Mouse (Mus musculus): ENCODE measurements around the gene Cacna1d. TPM values are rescaled to one million over a fixed set of nuclear protein-coding genes. Genes with fewer than 3 reads are reported as not detected.

Gene Cacna1d
- polyA plus RNA-seq, 1 experiment from 2014 or later: 4.2 TPM

DNA sequence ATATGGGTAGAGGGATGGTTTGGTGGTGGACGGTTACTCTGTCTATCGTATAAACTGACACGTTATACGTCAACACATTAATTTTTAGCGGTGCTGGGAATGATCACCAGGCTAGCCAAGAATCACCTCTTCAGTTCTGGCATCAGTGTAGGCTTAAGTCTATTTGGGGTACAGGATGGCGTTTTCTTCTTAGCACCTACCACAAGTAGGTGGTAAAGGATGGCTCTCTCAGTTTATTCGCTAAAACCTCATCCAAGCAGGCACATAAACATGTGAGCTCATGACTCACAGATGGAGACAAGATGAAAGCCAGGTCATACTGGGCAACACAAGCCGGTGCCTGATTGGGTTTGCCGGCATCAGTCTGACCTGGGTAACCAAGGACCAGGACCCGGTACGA is 193.8 kb downstream of the Cacna1d start:
- ATAC-seq (ENCODE audit: insufficient number of reproducible peaks, low FRiP score, low TSS enrichment, low read depth): no peak
- H3K4me1 ChIP-seq: peaks cover 6% of the 10 kb centered on the region; the same call in 1 of the 2 replicates
- WGBS: 94% methylated on average over 11 of the region's 11 CpGs

DNA sequence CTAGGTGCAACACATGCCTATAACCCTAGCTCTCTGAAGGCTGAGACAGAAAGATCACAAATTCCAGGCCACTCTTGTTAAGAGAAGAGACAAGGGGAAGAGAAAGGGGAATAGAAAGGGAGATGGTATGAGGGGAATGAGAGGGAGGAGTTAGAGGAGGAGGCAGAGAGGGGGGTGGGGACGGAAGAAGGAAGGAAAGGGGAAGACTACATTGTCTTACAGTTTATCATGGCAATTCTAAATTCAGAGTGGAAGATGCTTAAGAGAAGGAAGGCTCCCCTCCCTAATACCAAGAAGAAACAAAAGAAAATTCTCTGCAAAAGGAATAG is 199.2 kb downstream of the Cacna1d start:
- Histone ChIP-seq H3K4me1 (peaks cover 4% of the 10 kb centered on the region; the same call in 1 of the 2 replicates), H3K36me3 (no peaks in the 10 kb centered on the region), H3K9me3 (replicated peaks) (no peaks in the 10 kb centered on the region), H3K27me3 (no peaks in the 10 kb centered on the region), H3K4me3 (replicated peaks) (no peak overlapping the region), H3K9ac (no peak overlapping the region), H3K27ac (replicated peaks) (no peak overlapping the region), H3K4me2 (replicated peaks) (no peak overlapping the region)
- 40% methylated on average over 1 of the region's 1 CpGs for WGBS
- no peak for ATAC-seq (ENCODE audit: insufficient number of reproducible peaks, low FRiP score, low TSS enrichment, low read depth)

More for the DNA sequence above, 193.8 kb downstream of the Cacna1d start:
- H3K27ac ChIP-seq (replicated peaks): no peak overlapping the region
- no peaks in the 10 kb centered on the region for H3K36me3 ChIP-seq
- no peak overlapping the region for H3K9ac ChIP-seq
- H3K27me3 ChIP-seq: no peaks in the 10 kb centered on the region
- no peak overlapping the region for H3K4me2 ChIP-seq (replicated peaks)
- no peaks in the 10 kb centered on the region for H3K9me3 ChIP-seq (replicated peaks)
- no peak overlapping the region for H3K4me3 ChIP-seq (replicated peaks)

DNA sequence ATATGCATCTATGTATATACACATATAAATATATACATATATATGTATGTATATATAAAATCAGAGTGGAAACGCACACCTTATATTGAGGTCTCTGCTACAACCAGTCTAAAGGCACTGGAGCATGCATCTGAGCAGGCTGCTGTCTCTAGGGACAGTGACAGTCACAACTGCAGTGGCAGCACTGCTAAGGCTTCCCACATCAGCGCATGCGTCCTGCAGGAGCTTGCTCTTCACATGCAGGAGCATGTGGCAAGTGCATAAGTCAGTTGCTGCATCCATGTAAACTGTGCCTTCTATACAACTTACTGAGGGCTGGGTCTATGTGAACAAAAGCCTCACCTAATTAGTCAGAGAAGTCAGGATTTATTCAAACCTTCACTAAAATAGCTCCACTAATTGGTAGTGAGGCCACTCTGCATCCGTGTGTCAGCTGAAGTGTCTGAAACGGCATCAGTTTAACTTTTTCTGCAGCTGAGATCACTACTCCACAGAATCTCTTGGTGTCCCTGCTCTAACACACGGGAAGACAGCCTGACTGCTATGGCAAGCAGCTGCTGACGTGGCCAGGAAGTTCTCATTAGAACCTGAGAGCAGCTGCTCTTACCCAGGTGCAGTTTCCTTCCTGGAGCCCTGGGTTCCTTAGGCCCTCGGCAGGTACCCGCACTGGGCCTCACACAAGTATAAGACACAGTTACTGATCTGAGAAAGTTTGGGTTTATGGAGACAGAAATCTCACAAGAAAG is 199.7 kb downstream of the Cacna1d start:
- no peaks in the 10 kb centered on the region for H3K27me3 ChIP-seq
- WGBS: 57% methylated on average over 9 of the region's 9 CpGs
- no peak overlapping the region for H3K27ac ChIP-seq (replicated peaks)
- no peaks in the 10 kb centered on the region for H3K9me3 ChIP-seq (replicated peaks)
- H3K4me2 ChIP-seq (replicated peaks): no peak overlapping the region
- no peak for ATAC-seq (ENCODE audit: insufficient number of reproducible peaks, low FRiP score, low TSS enrichment, low read depth)
- H3K36me3 ChIP-seq: no peaks in the 10 kb centered on the region
- no peak overlapping the region for H3K9ac ChIP-seq
- no peak overlapping the region for H3K4me3 ChIP-seq (replicated peaks)
- peaks cover 4% of the 10 kb centered on the region; the same call in 1 of the 2 replicates for H3K4me1 ChIP-seq

DNA sequence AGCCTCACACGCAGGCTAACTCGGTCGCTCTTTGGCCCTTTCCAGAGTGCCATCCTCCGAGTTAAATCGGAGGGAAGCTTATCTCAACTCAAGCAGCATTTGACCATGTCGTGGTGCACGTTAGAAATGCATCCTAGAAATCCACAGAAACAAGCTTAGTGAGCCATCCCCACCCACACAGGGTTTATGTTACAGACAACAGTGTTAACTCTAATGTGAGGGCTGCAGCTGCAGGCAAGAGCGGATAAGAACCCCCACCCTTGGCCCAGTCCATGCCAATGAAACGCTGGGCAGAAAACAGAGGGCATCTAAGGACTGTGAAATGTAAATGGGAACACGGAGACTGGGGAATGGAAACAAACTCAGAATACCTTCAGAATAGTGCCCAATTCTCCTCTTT is 206.8 kb downstream of the Cacna1d start:
- Histone ChIP-seq H3K4me2 (replicated peaks) (no peak overlapping the region), H3K36me3 (no peaks in the 10 kb centered on the region), H3K9me3 (replicated peaks) (no peaks in the 10 kb centered on the region), H3K4me3 (replicated peaks) (no peak overlapping the region), H3K27me3 (no peaks in the 10 kb centered on the region), H3K9ac (no peak overlapping the region), H3K27ac (replicated peaks) (0 out of 2 replicates have a peak overlapping the region, but pooled peaks have one; percentile 2), H3K4me1 (0 out of 2 replicates have a peak, but pooled peaks cover 5% of the 10 kb centered on the region)
- 58% methylated on average over 10 of the region's 10 CpGs for WGBS
- ATAC-seq (ENCODE audit: insufficient number of reproducible peaks, low FRiP score, low TSS enrichment, low read depth): 0 out of 2 replicates have a peak, but pooled peaks have one; percentile 29

DNA sequence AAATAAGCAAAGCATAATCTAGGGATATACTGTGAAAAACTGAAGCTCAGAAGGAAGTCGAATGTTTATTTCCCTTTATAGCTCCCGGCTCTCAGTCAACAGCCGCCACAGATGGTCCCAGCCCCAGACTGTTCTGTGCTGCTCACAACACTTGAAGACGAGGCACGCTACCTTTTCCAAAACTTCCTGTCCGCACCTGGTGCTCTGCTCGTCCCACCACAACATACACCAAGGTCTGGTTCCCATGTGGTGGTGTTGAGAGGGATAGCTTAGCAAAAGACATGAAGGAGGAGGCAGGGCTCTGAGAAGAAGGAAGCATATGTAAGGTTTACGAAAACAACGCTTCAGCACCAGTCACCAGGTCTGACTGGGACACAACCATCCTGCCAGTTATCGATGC is 207.2 kb downstream of the Cacna1d start:
- Histone ChIP-seq H3K36me3 (no peaks in the 10 kb centered on the region), H3K9me3 (replicated peaks) (no peaks in the 10 kb centered on the region), H3K4me2 (replicated peaks) (no peak overlapping the region), H3K9ac (no peak overlapping the region), H3K4me1 (0 out of 2 replicates have a peak, but pooled peaks cover 5% of the 10 kb centered on the region), H3K27ac (replicated peaks) (0 out of 2 replicates have a peak overlapping the region, but pooled peaks have one; percentile 2), H3K4me3 (replicated peaks) (no peak overlapping the region), H3K27me3 (no peaks in the 10 kb centered on the region)
- ATAC-seq (ENCODE audit: insufficient number of reproducible peaks, low FRiP score, low TSS enrichment, low read depth): 0 out of 2 replicates have a peak, but pooled peaks have one; percentile 11
- 53% methylated on average over 10 of the region's 10 CpGs for WGBS

DNA sequence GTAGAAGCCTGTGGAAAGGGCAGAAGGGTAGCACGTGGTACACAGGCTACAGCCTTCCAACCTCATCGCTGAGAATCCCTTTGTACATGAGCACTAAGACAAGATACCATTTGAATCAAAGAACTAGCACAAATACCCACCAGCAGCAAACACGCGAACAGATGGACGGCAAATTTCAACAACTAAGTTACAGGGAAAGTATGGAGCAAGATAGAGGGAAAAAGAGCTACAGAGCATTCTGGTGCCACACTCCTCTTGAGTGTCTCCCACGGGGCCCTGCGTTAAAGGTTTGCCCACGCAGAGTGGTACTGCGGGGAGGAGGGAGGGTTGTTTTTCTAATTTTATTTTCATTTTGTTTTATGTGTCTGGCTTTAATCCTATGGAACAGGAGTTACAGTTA is 215.7 kb downstream of the Cacna1d start:
- Histone ChIP-seq H3K9ac (no peak overlapping the region), H3K36me3 (no peaks in the 10 kb centered on the region), H3K27me3 (no peaks in the 10 kb centered on the region), H3K4me2 (replicated peaks) (no peak overlapping the region), H3K27ac (replicated peaks) (no peak overlapping the region), H3K4me1 (peaks cover 13% of the 10 kb centered on the region), H3K9me3 (replicated peaks) (no peaks in the 10 kb centered on the region), H3K4me3 (replicated peaks) (no peak overlapping the region)
- no peak for ATAC-seq (ENCODE audit: insufficient number of reproducible peaks, low FRiP score, low TSS enrichment, low read depth)
- WGBS: 68% methylated on average over 9 of the region's 9 CpGs

GRCm38 (mm10) chr14:30272976-30273375 is 218.3 kb downstream of the Cacna1d start:
- Histone ChIP-seq H3K27ac (replicated peaks) (no peak overlapping the region), H3K27me3 (no peaks in the 10 kb centered on the region), H3K4me1 (peaks cover 20% of the 10 kb centered on the region), H3K4me3 (replicated peaks) (no peak overlapping the region), H3K9me3 (replicated peaks) (no peaks in the 10 kb centered on the region), H3K9ac (no peak overlapping the region), H3K36me3 (no peaks in the 10 kb centered on the region), H3K4me2 (replicated peaks) (no peak overlapping the region)
- 79% methylated on average over 4 of the region's 4 CpGs for WGBS
- no peak for ATAC-seq (ENCODE audit: insufficient number of reproducible peaks, low FRiP score, low TSS enrichment, low read depth)

DNA sequence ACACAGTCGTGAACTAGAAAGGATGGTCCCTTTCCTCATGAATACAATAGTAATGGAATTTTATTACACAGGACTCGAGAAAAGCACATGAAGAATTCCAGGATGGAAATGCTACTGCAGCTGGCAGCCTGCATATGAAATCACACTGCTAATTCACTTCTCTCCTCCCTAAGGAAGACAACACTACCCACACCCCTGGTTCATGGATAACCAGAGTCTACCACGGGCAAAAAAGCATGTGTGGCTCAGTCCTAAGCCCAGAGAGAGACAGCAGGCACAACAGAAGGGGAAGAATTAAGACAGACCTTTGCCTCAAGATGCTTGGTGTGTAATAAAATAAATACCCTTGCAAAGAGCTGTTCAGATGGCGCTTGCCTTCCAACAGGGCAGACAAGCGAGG is 218.7 kb downstream of the Cacna1d start:
- Histone ChIP-seq H3K4me3 (replicated peaks) (no peak overlapping the region), H3K4me1 (peaks cover 20% of the 10 kb centered on the region), H3K27me3 (no peaks in the 10 kb centered on the region), H3K9me3 (replicated peaks) (no peaks in the 10 kb centered on the region), H3K36me3 (no peaks in the 10 kb centered on the region), H3K9ac (no peak overlapping the region), H3K4me2 (replicated peaks) (no peak overlapping the region), H3K27ac (replicated peaks) (no peak overlapping the region)
- no peak for ATAC-seq (ENCODE audit: insufficient number of reproducible peaks, low FRiP score, low TSS enrichment, low read depth)
- WGBS: 61% methylated on average over 5 of the region's 5 CpGs

DNA sequence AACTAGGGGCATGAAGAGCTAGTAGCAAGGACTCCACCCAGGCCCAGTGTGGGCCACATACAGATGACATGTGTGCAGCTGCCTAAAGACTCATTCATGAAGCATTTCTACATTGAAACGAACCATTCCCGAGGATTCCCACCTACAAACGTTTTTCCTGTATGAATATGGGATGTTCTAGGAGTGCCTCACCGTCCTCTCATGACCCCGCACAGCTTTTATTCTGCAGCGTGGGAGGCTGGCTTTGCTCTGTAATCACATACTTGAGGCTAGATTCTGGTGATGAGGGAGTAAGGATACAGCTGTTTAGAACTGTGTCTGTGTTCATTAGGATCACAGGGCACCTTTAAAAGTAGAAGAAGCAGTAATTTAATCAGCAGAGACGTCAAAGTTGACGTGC is 219.4 kb downstream of the Cacna1d start:
- Histone ChIP-seq H3K4me3 (replicated peaks) (no peak overlapping the region), H3K4me1 (peaks cover 19% of the 10 kb centered on the region), H3K36me3 (no peaks in the 10 kb centered on the region), H3K27ac (replicated peaks) (no peak overlapping the region), H3K9ac (no peak overlapping the region), H3K9me3 (replicated peaks) (no peaks in the 10 kb centered on the region), H3K4me2 (replicated peaks) (no peak overlapping the region), H3K27me3 (no peaks in the 10 kb centered on the region)
- no peak for ATAC-seq (ENCODE audit: insufficient number of reproducible peaks, low FRiP score, low TSS enrichment, low read depth)
- 57% methylated on average over 8 of the region's 8 CpGs for WGBS

DNA sequence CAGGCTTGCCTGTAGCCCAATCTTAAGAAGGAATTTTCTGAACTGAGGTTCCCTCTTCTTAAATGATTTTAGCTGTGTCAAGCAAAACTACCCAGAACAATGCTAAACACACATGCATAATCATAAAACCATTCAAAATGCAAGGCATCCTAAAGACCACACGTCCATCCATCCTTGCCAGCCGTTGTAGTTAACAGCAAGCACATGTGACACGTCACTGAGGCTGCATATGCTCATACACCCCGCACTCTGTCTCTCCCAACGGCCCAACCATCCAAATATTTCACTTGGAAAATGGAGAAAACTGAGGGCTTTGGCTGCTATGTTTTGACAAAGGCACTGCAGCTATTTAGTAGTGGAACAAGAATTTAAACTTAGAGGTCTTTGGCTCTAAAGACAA is 220.9 kb downstream of the Cacna1d start:
- Histone ChIP-seq H3K4me2 (replicated peaks) (no peak overlapping the region), H3K4me3 (replicated peaks) (no peak overlapping the region), H3K27ac (replicated peaks) (peak overlapping the region; percentile 74), H3K9me3 (replicated peaks) (no peaks in the 10 kb centered on the region), H3K4me1 (peaks cover 7% of the 10 kb centered on the region; the same call in 1 of the 2 replicates), H3K36me3 (no peaks in the 10 kb centered on the region), H3K9ac (no peak overlapping the region), H3K27me3 (no peaks in the 10 kb centered on the region)
- ATAC-seq (ENCODE audit: insufficient number of reproducible peaks, low FRiP score, low TSS enrichment, low read depth): peak; percentile 60; the same call in 1 of the 2 replicates
- WGBS: 50% methylated on average over 5 of the region's 5 CpGs

DNA sequence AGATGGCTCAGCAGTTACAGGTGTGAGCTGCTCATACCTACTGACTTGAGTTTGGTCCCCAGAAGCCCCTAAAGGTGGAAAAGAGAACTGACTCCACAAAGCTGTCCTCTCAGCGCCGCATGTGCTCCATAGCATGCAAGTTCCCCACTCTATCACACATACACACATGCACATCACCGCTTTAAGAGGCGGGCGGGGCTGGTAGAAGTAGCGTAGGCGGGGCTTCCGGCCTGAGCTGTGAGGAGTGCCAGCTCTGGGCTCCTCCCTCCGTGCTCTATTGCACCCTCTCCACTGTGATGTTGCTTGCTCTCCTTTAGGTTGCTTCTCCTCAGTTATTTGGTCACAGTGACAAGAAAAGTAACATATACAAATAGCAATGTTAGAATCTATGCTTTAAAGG is 225.5 kb downstream of the Cacna1d start:
- Histone ChIP-seq H3K9ac (no peak overlapping the region), H3K27ac (replicated peaks) (no peak overlapping the region), H3K9me3 (replicated peaks) (no peaks in the 10 kb centered on the region), H3K4me2 (replicated peaks) (no peak overlapping the region), H3K4me3 (replicated peaks) (no peak overlapping the region), H3K36me3 (no peaks in the 10 kb centered on the region), H3K27me3 (no peaks in the 10 kb centered on the region), H3K4me1 (peaks cover 7% of the 10 kb centered on the region)
- 74% methylated on average over 9 of the region's 9 CpGs for WGBS
- no peak for ATAC-seq (ENCODE audit: insufficient number of reproducible peaks, low FRiP score, low TSS enrichment, low read depth)
